Mouse (Mus musculus) common myeloid progenitor, adult 5-6 weeks (primary cell): ENCODE data around the gene Fabp2. TPM values are rescaled to one million over a fixed set of nuclear protein-coding genes. Genes with fewer than 3 reads are reported as not detected.
A peak's percentile ranks its signal among the peaks of the same experiment; 100 is the strongest.
"Not testable (repeated sequence)": the region's sequence is repeated elsewhere in the genome, so short reads cannot be mapped to it uniquely, and the experiment has no call there.

Experiments
- ATAC-seq: replicated peaks from 2 replicates; pipeline ENCODE4 v1.8.0; 2016; ENCODE audit warnings: low read depth, mild to moderate bottlenecking, moderate TSS enrichment, inconsistent platforms; ENCODE audit not compliant: poor library complexity, severe bottlenecking
- total RNA-seq: library from RNA; stranded (forward); fragments of 200-1000, 187-1606 nt; gene quantifications from 2 replicates; pipeline ENCODE4 v1.2.3, GENCODE M21; 2017

Gene Fabp2
- total RNA-seq, 1 experiment from 2014 or later, result not detected

DNA sequence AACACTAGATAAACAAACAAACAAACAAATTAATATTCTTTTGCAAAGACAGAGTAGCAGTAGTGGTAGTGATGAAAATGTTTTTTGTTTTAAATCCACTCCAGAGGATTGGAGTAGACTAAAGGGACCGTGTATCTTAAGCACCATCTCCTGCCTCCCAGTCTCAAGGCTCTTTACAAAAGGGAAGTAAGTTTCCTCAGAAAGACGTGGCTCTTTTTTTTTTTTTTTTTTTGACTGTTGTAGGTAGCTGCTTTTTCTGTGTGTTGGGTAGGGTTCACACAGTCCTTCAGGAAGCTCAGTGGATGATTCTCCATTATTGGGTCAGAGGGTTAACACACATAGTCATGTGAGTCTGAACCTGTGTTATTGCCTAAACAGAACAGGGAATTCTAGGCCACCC lies 23.8 kb downstream of the Fabp2 start:
- peak; percentile 46 for ATAC-seq

DNA sequence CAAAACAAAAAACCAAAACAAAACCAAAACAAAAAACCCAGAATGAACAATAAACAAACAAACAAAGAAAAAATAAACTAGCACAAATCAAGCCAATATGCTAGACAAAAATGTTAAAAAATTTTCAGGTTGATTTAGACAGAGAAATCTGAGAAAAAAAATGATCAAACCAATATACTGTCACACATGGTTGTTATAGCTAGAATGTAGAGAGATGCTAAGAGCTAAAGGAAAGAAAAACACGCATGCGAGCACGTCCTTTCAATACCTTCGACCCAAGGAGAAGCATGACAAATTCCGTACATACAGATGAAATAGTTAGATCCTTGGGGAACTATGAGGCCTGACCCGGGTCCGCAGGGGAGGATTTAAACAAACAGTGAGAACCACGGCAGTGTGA lies 24.4 kb downstream of the Fabp2 start, which contains the start of gene Gm10959:
Gm10959 (minus strand) TSS at position 101 of the 400 bp plus-strand sequence.
- ATAC-seq, result no peak

DNA sequence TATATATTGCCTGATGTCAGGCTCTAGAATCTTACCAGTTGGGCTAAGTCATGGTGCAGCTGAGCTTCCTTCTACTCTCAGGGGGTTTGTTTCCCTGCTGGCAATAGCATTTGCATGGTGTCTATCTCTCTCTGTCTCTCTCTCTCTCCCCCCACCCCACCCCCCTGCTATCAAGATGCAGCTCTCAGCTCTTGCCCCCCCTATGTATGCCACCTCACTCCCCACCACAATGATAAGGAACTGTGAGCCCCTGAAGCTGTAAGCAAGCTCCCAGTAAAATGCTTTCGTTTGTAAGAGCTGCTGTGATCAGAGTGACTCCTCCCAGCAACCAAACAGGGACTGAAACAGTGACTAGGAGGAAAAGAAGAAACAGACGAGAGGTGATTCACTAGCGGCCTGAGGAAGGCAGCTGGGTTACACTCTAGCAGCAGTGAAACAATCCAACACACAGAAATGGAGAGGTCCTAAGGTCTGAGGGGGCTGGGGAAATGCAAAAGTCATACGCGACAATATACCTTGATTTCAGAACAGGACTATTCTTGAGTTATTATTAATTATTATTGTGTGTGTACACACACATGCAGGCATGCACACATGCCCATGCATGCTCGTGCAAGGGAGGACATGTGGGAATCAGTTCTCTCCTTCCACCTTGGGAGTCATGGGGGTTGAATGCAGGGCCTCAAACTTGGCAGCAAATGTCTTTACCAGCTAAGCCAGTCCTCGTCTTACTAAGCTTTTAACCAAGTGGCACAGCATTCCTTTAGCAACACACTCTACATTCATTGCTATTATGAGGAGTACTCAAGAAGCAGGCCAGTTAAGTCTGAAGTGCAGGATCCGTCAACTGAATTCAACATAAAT lies 25.9 kb downstream of the Fabp2 start:
- ATAC-seq, result 0 out of 2 replicates have a peak, but pooled peaks have one; percentile 16

DNA sequence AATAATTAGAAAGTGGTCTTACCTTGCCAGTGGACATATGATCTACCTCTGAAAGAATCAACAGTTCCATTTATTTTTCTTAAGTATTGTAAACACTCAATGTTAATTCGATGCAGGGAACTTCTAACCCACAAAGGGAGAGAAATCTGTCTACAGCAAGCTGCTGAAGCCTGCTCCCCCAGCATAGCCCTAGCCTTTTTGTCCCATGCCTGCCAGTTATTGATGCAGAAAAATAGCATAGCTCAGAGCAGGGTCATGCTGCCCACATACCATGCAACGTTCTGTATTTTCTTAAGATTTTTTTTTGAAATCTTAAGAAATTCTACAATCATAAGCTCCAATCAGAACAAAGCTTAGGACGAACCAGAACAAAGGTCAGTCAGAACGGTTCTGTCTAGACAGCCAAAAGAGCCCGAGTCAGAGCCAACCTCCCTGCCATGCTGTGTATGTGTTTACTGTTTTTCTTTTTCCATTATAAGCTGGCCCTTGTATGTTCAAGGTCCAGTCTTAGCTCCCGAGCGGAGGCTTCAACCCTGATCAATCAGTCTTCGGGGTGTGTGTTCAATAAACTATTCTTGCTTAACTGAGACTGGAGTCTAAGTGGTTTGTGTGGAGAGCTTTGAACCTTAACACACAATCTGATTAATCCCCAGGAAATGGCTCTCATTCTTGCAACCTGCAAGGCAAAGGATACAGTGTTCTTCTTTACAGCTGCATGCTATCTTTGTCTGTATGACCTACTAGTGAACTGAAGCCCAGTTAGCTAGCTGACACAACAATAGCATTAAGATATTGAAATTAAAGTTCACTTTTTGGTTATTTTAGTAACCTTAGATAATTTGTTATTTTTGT lies 27.0 kb downstream of the Fabp2 start:
- no peak for ATAC-seq

DNA sequence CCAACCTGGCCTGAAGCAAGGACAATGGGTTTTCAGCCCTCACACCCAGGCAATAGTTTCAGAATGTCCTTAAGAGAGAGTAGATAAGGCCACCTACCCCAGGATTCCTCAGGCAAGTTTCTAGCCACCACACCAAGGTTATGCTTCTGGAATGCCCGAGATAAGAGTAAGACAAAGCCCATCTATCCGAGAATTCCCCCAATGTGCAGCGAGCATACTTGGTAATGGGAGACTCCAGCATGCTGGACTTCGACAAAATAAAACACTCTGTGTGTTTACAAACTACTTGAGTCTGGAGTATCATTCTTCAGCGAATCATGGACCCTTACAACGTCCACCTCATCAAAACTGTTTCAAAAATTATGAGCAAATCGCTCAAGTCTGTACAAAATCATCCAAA lies 28.3 kb downstream of the Fabp2 start:
- no peak for ATAC-seq

DNA sequence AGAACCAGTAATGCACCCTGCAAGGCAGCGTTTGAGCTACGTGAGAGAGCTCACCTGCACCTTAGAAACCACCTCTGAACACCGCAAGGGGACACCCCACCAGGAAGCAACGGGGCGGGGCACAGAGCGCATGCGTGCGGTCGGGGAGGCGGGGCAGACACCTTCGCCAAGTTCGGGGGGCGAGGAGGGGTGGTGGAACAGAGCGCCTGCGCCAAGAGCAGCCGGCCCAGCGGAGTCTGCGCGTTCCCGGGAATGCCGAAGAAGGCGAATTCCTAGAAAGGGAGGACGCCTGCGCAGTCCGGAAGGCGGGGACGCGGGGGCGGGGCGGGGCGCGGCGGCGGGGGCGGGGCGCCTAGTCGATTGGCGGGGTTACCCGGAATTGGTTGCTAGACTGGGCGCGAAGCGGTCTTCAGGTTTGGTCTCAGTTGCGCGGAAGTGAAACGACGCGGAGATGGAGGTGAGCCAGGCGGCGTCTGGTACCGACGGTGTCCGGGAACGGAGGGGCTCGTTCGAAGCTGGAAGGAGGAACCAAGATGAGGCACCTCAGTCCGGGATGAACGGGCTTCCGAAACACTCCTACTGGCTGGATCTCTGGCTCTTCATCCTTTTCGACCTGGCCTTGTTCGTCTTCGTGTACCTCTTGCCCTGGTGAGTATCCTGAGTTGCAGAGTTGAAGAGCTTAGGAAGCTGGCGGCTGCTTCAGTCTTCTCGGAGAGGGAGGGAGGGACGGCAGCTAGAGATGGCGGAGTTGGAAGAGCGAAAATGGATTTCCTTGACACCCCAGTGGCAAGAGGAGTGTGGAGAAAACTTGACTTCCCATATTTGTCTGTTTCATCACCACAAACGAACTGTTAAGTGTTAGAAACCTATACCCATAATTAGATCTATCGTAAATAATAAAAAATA lies 29.4 kb downstream of the Fabp2 start, which contains the start of gene 1810037I17Rik:
1810037I17Rik (plus strand) TSS at position 195 of the 906 bp plus-strand sequence.
- ATAC-seq, result peak; percentile 77

DNA sequence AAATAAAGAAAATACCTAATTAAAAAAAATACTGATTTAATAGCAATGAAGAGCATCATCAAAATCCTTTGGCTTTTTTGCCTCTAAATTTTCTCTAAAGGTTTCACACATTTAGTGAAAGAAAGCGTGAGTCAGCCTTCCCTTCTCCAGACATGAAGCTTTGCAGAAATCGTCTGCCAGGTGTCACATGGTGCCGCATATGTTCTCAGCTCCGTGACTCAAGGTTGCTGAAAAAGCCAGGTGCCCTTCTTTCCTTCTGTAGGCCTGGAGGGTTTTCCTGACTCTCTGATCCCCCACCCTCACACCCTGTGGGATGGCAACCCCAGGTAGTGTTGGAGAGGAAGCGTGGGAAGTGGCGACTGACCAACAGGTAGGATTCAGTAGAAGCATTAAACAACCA lies 34.9 kb downstream of the Fabp2 start:
- no peak for ATAC-seq

DNA sequence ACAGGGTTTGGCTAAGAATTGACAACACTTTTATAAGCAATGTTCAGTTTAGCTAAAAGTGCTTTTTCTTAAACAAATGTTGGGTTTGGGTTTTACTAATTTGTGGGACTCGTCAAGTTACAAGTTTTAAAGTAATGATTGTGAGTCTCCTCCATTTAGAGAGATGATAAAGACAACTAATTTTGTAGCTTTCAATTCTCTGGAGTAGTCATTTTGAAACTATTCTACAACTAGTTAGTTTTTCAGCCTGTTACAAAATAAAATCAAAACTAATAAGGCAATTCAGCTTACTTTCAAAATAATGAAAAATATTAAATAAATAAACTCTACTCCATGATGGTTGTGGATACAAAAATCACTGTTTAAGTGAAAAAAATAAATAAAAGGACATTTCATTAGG lies 37.6 kb downstream of the Fabp2 start:
- ATAC-seq, result no peak

DNA sequence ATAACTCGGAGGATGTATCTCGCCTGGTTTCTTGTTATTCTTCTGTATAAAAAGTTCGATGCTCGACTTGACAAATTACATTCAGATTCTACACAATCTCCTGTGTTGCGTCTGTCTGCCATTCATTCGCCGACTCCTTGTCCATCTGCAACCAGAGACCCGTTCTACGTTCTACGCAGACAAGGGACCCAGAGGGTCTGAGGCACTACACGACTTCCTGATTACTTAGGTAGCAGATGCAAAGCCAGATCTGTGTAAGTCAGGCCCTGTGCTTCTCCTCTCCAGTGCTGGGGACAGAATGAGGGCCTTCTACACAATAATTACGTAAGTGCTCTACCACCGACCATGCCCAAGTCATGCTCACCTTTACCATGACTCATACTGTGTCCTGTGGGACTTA lies 42.3 kb downstream of the Fabp2 start:
- not testable (repeated sequence) for ATAC-seq

DNA sequence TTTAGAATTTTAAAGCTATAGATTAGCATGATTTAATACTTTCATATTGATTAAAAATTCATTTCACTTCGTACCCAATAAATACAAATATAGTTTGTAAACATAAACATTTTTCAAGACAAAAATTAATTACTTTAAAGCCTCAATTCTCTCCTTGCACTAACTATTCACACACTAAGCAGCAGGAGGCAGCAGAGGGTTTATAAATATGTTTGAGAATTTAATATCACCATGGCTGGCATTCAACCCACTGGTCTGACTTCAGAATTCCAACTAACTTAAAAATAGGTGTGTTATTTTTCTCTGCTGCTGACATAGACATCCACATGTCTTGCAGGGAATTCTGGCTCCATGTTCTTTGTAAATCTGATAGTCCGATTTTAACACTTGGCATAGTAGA lies 44.3 kb downstream of the Fabp2 start:
- peak; percentile 84; the same call in 1 of the 2 replicates for ATAC-seq

DNA sequence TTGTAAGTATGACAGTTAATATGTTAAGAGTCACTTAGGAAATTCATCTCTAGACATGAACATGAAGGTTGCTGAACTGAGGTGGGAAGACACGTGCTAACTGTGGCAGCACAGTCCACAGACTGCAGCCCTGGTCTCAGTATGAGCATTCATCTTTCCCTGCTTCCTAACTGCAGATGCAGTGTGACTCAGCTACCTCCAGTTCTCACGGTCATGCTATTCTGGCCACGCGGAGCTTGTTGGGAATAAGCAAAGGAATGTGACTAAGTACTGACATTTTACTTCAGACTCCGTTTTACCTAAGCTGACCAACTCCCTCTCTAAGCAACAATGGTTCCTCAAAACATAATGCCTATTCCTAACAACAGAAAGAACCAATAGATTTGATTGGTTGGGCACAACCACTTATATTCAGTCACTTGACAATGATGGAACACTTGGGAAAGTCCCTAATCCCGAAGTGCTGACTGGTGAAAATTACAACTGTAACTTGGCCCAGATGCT lies 48.6 kb downstream of the Fabp2 start:
- ATAC-seq, result no peak

Other genes with a start within 250 kb of the Fabp2 start
- 7.1 and 10.1 TPM in 2 replicates for gene Pde5a, start 166.1 kb upstream of the Fabp2 start, total RNA-seq
- not detected in 2 replicates for gene Gm10959, start 24.3 kb downstream of the Fabp2 start, total RNA-seq
- 27.8 and 34.7 TPM in 2 replicates for gene 1810037I17Rik, start 29.1 kb downstream of the Fabp2 start, total RNA-seq
- 10.6 and 20.8 TPM in 2 replicates for gene Usp53, start 89.4 kb downstream of the Fabp2 start, total RNA-seq
- not detected in 2 replicates for gene Myoz2, start 139.9 kb downstream of the Fabp2 start, total RNA-seq